Mouse (Mus musculus): ENCODE results near the gene Bcl2l15.
A peak's percentile ranks its signal among the peaks of the same experiment; 100 is the strongest.
"Not testable (repeated sequence)": the region's sequence is repeated elsewhere in the genome, so short reads cannot be mapped to it uniquely, and the experiment has no call there.

Bcl2l15 gene

DNA sequence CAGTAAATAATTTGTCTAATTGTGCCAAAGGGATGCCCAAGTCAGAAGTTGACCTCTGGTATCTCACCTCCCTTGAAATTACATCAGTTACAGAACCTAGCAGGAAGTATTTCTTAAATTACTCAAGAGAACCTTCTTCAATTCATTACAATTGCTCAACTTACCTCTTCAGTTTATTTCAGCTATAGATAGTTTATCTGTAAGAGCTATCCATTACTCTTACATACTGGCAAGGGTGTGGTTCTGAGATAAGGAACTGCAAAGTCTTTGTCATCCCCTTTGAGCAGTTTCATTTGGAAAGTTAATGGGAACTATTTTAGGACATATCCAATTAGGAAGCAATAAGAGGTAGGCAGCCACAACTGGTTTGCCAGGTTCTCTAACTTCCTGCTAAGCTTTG lies at the start of gene Bcl2l15:
Gene Bcl2l15 (plus strand): TSS at position 176 of the 400 bp plus-strand sequence.
- no peak for DNase-seq (ENCODE audit: low read depth, low spot score)

GRCm38 (mm10) chr3:103782844-103783609 lies 49.4 kb upstream of the Bcl2l15 start:
- DNase-seq (ENCODE audit: low read depth, low spot score), result no peak

- DNase-seq (ENCODE audit: low read depth, low spot score), result no peak
Measured at GRCm38 (mm10) chr3:103787225-103787624, 45.2 kb upstream of the Bcl2l15 start.

DNA sequence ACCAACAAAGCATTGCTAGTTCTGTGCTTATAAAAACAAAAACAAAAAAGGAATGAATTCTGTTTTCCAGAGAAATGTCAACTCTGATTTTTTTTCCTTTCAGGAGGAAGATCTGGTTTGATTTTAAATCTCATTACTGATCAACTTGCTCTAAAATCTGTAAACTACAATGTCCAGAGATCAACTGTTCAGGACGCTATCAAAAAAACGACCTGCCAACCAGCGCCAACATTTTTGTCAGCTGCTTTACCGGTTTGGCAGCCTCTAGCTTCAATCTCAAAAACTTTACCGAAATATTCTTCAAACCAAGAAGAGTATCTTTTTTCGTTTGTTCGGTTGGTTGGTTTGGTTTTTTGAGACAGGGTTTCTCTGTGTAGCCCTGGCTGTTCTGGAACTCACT lies 43.3 kb upstream of the Bcl2l15 start:
- no peak for DNase-seq (ENCODE audit: low read depth, low spot score)

- DNase-seq (ENCODE audit: low read depth, low spot score), result no peak
Measured at GRCm38 (mm10) chr3:103789891-103790345, 42.5 kb upstream of the Bcl2l15 start.

DNA sequence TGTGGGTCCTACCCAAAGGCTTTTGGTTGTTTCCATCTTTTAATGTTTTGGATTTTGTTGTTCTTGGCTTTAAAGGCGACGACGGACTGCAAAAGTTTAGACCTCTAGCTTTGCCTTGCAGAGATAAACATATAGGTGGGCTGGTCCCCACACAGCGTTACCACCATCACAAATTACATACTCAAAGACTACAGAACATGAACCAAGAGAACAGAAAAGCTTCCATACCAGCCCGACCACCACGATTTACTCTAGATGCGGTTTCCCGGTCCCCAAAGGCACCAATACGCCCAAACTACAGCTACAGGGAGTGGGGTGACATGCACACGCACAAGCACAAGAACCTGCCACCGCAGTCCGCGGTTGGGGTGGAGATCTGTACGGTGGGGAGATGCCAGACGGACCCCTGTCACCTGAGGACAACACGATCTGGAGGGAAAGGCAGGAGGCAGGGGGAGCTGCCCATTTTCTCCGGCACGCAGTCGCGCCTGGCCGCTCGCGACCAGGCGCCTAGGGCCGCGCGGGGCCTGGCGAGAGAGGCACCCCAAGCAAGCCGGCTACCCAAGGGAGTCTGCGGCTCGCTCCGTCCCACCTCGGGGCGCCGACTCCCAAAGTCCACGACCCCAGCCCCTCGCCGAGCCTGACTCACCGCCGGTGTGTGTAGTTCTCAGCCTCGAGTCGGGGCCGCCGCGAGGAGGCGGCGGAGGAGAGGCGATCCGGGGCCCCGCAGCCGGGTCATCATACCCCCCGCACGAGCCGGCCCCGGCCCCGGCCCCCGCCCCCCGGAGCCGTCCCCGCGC lies 41.9 kb upstream of the Bcl2l15 start:
- DNase-seq (ENCODE audit: low read depth, low spot score), result no peak

DNA sequence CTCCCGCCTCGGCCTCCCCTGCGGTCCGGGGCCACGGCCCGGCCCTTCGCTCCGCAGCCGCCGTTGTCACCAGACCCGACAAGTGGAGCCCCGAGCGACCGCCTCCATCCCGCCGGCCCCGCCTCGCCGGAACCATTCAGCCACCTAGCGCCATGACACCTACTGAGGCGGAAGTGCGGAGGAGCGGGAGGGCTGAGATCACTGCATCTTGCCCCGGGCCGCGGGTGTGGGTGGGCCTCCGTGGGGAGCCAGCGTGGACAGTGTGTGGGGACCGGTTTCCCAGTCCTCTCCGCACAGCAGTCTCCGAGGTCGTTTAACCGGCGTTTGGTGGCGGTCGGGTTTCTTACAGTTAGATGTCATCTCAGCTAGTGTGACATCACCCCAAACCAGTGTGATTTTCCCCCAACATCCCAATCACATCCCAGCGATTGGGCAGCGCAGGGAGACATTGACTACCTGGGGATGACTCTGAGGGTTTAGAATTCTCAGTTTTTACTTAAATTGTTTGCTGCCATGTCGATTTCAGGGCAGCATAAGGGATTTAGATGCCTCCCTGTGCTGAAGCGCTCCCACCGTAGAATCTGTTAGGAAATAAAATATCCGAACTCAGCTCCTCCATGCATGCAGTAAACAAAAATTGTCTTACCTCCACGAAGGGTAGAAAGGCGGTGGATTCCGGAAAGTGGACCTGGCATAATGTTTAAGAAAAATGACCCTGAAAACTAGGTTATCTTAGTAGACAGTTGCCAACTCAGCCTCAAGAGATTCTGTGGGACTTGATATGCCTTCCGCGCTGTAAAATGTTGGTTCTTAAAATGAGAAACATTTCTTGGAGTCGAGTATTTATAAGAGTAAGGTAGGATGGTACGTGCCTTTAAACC lies 40.9 kb upstream of the Bcl2l15 start, which contains the start of gene Hipk1:
Gene Hipk1 (minus strand): TSS at position 334 of the 881 bp plus-strand sequence.
- peak; percentile 79 for DNase-seq (ENCODE audit: low read depth, low spot score)

DNA sequence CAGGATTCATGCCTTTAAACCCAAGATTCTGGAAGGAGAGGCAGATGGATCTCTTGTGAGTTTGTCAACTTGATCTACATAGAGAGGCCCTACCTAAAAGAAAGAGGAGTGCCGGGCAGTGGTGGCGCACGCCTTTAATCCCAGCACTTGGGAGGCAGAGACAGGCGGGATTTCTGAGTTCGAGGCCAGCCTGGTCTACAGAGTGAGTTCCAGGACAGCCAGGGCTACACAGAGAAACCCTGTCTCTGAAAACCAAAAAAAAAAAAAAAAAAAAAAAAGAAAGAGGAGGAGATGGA lies 40.3 kb upstream of the Bcl2l15 start:
- DNase-seq (ENCODE audit: low read depth, low spot score), result not testable (repeated sequence)

DNA sequence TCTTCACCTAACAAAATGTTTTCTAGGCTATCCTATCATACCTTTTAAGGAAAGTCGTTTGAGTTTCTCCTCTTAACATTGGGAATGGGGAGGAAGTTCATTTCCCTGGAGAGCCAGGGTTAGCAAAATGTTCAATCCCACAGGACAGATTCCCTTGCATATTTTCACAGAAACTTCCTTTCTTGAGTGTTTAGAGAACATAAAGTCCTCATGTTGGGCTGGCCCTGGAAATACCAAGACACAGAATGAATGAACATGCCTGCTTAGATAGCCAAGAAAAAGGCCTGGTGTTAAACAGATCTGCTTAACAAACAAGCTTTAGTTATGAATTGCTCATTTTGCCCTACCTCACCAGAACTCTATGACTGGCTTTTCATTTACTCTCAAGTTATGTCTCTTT lies 39.8 kb upstream of the Bcl2l15 start:
- no peak for DNase-seq (ENCODE audit: low read depth, low spot score)

DNA sequence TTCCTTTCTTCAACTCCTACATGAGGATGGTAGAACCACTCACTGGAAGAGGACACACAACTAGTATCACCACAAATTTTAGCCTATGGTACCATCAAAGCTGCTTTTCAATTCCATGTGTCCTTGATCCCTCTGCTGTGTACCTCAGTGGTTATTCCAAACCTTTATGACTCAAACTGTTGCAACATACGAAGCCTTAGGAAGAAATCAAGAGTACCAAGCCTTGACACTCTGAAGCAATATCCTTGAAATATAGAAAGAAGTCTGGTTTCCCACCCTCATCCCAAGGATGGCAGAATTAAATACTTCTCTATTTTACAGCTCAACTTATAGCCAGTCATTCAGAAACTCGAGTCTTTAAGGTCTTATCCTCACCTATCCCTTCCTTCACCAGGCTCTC lies 36.0 kb upstream of the Bcl2l15 start:
- DNase-seq (ENCODE audit: low read depth, low spot score), result no peak

DNA sequence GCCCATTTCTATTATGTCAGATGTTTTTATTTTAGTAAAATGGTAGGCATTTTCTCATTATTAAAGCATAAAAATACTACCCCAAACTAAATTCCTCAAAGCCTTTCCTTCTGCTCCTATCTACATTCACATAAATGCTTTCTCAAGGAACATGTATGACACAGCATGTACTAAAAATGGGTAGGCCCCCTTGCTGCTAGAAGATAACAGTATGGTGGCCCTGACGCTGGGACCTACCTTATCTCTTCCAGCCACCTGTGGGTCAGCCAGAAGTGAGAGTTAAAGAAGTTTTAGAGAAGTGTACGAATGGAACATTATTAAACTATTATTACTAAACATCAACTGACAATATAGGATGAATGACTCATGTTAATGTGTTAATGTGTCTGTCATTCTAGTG lies 32.9 kb upstream of the Bcl2l15 start:
- DNase-seq (ENCODE audit: low read depth, low spot score), result no peak

DNA sequence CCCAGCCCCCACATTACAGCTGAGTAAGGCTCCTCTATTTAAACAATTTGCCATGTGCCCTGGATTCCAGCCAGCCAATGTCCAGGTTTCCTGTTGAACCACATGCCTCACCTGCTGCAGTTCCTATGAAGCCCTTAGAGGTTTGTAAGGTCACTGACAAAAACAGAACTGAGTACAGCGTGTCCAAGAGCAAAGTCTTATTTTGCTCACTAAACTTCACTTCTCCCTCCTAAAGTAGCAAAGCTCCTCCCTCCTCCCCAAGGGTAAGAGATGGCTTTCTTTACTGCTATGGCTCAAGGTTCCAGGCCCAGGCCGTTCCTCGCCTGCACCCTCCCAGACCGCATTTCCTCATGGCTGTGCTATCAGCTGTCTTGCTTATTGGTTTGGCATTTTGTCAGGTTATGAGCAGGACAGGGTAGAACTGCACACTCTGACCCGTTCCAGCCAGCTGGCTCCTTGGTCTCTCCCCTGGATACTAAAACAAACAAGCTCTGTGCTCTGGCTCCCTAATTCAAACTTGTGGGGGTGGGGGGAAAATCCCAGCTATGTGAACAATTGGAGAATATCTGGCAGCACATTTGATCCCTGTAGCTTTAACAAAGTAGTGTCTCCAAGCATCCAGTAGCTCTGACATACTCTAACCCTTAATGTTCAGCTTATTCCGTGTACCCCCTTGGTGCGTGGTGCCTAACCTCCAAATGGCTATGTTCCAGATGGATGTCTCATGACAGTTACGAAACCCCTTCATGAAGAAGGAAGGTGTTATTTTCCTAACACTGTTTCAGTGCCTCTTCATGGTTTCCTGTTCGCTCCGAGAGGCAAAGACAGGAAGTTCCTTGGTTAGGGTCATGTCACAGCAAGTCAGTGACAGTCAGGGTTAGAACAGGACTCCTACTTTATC lies 30.5 kb upstream of the Bcl2l15 start:
- DNase-seq (ENCODE audit: low read depth, low spot score), result no peak

DNA sequence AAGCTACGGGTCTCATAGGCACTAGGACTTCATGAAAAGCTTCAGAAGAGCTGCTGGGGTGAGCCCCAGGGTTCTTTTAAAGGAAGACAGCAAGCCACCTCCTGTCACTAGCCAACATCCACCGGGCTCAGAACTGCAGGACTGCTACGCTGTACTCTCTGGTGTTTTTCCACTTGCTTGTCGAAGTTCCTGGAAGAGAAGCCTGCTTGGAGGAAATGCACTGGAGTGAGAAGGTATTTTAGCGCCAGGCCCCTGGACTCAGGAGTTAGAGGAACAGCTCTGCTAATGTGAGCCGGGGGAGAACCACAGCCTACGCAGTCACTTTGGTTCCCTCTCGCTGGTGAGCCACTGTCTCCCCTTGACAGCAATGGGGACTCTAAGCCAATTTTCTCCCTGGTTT lies 29.5 kb upstream of the Bcl2l15 start:
- DNase-seq (ENCODE audit: low read depth, low spot score), result no peak

GRCm38 (mm10) chr3:103805671-103806070 lies 26.7 kb upstream of the Bcl2l15 start:
- no peak for DNase-seq (ENCODE audit: low read depth, low spot score)

GRCm38 (mm10) chr3:103808891-103809798 lies 23.3 kb upstream of the Bcl2l15 start, which contains the start of the genes Dclre1b, Ap4b1 and Gm43064:
Dclre1b (minus strand) TSS chr3:103809444.
Ap4b1 (plus strand) TSS chr3:103809520.
Gm43064 (plus strand) TSS chr3:103809573.
- peak; percentile 80 for DNase-seq (ENCODE audit: low read depth, low spot score)

DNA sequence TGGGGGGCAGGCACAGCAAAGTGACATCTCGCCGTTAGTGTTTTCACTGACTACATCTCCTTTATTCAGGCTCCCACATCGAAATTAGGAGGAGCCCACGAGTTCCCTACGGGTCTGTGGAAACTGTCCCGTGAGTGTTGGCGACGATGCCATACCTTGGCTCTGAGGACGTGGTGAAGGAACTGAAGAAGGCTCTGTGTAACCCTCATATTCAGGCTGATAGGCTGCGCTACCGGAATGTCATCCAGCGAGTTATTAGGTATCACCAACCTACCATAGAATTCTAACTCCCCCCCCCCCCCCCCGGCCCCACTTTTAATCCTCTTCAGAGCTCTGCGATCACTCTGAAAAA lies 22.6 kb upstream of the Bcl2l15 start:
- DNase-seq (ENCODE audit: low read depth, low spot score), result no peak

DNA sequence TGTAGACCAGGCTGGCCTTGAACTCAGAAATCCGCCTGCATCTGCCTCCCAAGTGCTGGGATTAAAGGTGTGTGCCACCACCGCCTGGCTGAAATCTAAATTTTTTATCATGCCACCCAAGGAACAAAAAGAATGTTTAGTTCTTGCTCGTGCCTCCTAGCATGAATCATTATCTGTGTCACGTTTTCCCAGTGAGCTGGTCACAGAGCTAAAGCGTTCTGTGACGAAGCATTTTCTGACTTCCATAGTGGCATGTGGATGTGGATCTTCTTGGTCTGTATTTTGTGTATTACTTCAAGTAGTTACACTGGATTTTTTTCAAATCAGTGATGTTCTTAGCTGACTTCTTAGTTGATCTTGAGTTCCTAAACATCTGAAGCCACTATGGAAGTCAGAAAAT lies 21.4 kb upstream of the Bcl2l15 start:
- no peak for DNase-seq (ENCODE audit: low read depth, low spot score)

- no peak for DNase-seq (ENCODE audit: low read depth, low spot score)
Measured at GRCm38 (mm10) chr3:103827548-103827947, 4.9 kb upstream of the Bcl2l15 start.

DNA sequence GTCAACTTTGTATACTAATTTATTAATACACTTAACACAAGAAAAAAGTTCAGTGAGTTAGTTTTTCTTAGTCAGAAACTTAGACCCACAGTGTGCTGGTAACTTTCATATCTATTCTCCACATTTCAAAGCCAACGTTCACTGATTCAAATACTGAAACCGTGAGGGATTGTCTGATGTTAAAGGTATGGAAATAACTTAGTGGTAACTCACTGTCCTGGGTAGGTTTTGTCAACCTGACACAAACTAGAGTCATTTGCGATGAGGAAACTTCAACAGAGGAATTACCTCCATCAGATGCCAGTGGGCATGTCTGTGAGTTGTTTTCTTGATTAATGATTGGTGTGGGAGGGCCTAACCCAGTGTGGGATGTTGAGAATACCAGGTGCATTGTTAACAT lies 3.4 kb upstream of the Bcl2l15 start:
- no peak for DNase-seq (ENCODE audit: low read depth, low spot score)

GRCm38 (mm10) chr3:103830681-103831080 lies 1.7 kb upstream of the Bcl2l15 start:
- not testable (repeated sequence) for DNase-seq (ENCODE audit: low read depth, low spot score)

All from WW6 (cell line).